Mouse (Mus musculus): ENCODE measurements around the gene Rnase2b. TPM values are rescaled to one million over a fixed set of nuclear protein-coding genes. Genes with fewer than 3 reads are reported as not detected.
A peak's percentile ranks its signal among the peaks of the same experiment; 100 is the strongest.

Rnase2b gene
- polyA plus RNA-seq, 1 experiment from 2014 or later: not detected

DNA sequence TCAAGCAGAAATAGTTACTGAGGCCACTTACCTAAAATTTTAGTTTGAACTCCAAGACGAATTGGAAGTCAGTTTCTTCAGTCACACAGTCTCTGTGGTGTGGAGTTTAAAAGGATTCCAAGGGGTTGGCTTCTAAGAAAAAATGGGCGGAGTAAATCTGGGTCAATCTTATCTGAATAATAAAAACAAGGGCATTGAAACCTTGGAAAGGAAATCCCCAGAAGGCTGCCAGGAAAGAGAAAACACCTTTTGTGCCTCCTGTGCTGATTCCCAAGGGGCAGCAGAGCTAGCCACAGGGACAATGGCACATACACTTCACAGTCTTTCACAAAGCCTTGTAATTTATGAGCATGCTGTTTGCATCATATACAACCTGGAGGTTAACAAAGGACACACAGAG lies 15.4 kb upstream of the Rnase2b start, which contains the start of gene Rnase1:
Gene Rnase1 (minus strand): TSS at position 101 of the 400 bp plus-strand sequence.
- no peak within 1 kb of the TSS for H3K9ac ChIP-seq (ENCODE audit: low read depth, low read length)
- no peak for ATAC-seq (replicated peaks; ENCODE audit: low FRiP score)

DNA sequence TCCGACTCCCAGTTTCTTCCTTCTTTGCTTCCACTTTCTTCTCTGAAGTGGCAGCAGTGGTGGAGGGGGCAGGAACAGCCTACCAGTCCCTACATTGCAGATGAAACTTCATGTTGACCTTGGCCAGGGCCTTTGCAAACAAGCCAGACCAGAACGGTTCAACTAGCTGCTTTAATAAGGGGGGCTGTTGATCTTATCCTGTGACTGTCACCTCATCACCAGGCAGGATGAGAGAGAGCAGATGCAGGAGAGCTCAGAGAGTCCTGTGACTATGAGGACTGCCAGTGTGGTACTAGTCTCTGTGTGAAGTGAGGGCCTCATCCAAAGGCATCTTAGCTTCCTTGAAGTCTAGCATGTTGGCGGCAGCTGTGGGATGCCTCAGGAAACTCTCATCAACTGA lies 14.1 kb upstream of the Rnase2b start:
- DNase-seq (ENCODE audit: low spot score) (no peak), ATAC-seq (replicated peaks; ENCODE audit: low FRiP score) (no peak)
- no peak overlapping the region for H3K4me2 ChIP-seq
- no peaks in the 10 kb centered on the region for H3K9me3 ChIP-seq (ENCODE audit: control insufficient read depth, low read length)
- H3K9ac ChIP-seq (ENCODE audit: low read depth, low read length): no peak overlapping the region
- 62% methylated on average over 3 of the region's 3 CpGs for WGBS
- H3K27ac ChIP-seq (ENCODE audit: low read depth, low read length): no peak overlapping the region
- peaks cover 41% of the 10 kb centered on the region for H3K4me1 ChIP-seq (replicated peaks; ENCODE audit: control insufficient read depth, insufficient read depth, low read length)
- no peak overlapping the region for H3K4me3 ChIP-seq (ENCODE audit: low read depth, low read length)
- H3K27me3 ChIP-seq (replicated peaks; ENCODE audit: control insufficient read depth, insufficient read depth, low read length): no peaks in the 10 kb centered on the region
- H3K36me3 ChIP-seq (ENCODE audit: control insufficient read depth, insufficient read depth, low read length): no peaks in the 10 kb centered on the region

More for the DNA sequence above, 15.4 kb upstream of the Rnase2b start, which contains the start of gene Rnase1:
- Histone ChIP-seq H3K4me2 (no peak within 1 kb of the TSS), H3K36me3 (ENCODE audit: control insufficient read depth, insufficient read depth, low read length) (no peaks in the 10 kb centered on the region), H3K27ac (ENCODE audit: low read depth, low read length) (no peak within 1 kb of the TSS), H3K9me3 (ENCODE audit: control insufficient read depth, low read length) (no peaks in the 10 kb centered on the region), H3K27me3 (replicated peaks; ENCODE audit: control insufficient read depth, insufficient read depth, low read length) (no peaks in the 10 kb centered on the region), H3K4me3 (ENCODE audit: low read depth, low read length) (no peak within 1 kb of the TSS), H3K4me1 (replicated peaks; ENCODE audit: control insufficient read depth, insufficient read depth, low read length) (peaks cover 41% of the 10 kb centered on the region)
- 61% methylated on average over 2 of the region's 2 CpGs for WGBS
- DNase-seq (ENCODE audit: low spot score): no peak

DNA sequence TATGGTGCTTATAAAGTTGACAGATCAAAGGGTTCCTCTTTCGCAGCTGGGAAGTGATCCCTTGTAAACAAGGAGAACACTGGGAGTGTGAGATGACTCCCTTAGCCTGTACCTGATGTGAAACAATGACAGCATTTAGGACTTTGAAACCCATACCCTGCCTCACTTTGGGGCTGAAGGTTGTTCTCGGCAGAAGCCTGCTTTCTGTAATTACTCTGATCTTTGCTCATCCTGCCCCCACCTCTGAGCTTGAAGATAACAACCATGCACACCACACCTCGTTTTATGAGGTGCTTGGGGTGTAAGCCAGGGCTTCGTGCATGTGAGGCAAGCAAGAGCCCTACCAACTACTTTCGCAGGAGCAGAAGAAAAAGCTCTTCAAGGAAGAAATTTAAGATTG lies 12.9 kb upstream of the Rnase2b start:
- no peak for DNase-seq (ENCODE audit: low spot score)
- Histone ChIP-seq H3K36me3 (ENCODE audit: control insufficient read depth, insufficient read depth, low read length) (no peaks in the 10 kb centered on the region), H3K27ac (ENCODE audit: low read depth, low read length) (no peak overlapping the region), H3K4me2 (no peak overlapping the region), H3K27me3 (replicated peaks; ENCODE audit: control insufficient read depth, insufficient read depth, low read length) (no peaks in the 10 kb centered on the region), H3K4me1 (replicated peaks; ENCODE audit: control insufficient read depth, insufficient read depth, low read length) (peaks cover 30% of the 10 kb centered on the region), H3K4me3 (ENCODE audit: low read depth, low read length) (no peak overlapping the region), H3K9ac (ENCODE audit: low read depth, low read length) (no peak overlapping the region), H3K9me3 (ENCODE audit: control insufficient read depth, low read length) (no peaks in the 10 kb centered on the region)
- ATAC-seq (replicated peaks; ENCODE audit: low FRiP score): peak; percentile 71
- 46% methylated on average over 5 of the region's 5 CpGs for WGBS

DNA sequence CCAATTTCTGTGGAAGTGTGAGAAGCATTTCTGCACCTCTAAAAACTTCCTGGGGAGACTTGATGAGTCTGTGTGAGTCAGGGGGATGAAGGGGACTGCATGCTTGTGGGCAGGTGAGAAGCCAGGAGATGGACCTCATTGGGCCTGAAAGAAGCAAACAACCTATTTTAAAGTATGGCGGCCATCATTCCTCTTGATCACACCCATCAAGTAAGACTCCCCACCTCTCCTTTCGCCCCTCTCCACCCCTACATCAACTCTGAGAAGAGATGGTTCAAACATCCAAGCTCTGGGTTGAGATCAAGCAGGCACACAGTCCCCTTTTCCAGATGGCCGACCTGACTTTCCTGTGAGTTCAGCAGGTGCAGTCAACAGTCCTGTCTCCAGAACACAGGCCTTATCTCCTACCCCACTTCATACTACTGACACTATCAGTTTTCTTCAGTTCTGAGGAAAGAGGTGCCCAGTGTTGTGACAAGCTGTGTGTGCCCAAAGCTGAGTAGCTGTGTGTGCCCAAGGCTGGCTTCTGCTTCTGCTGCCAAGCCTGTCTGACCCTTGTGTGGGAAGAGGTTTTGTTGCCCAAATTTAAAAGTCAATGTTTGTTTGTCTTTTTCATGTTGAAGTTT lies 11.7 kb upstream of the Rnase2b start:
- Histone ChIP-seq H3K36me3 (ENCODE audit: control insufficient read depth, insufficient read depth, low read length) (no peaks in the 10 kb centered on the region), H3K9me3 (ENCODE audit: control insufficient read depth, low read length) (no peaks in the 10 kb centered on the region), H3K27ac (ENCODE audit: low read depth, low read length) (peak overlapping the region; percentile 8; the same call in 1 of the 2 replicates), H3K4me1 (replicated peaks; ENCODE audit: control insufficient read depth, insufficient read depth, low read length) (peaks cover 25% of the 10 kb centered on the region), H3K4me3 (ENCODE audit: low read depth, low read length) (no peak overlapping the region), H3K27me3 (replicated peaks; ENCODE audit: control insufficient read depth, insufficient read depth, low read length) (no peaks in the 10 kb centered on the region), H3K9ac (ENCODE audit: low read depth, low read length) (no peak overlapping the region), H3K4me2 (peak overlapping the region; percentile 4; the same call in 1 of the 2 replicates)
- 75% methylated on average over 3 of the region's 3 CpGs for WGBS
- ATAC-seq (replicated peaks; ENCODE audit: low FRiP score) (peak; percentile 75), DNase-seq (ENCODE audit: low spot score) (no peak)

DNA sequence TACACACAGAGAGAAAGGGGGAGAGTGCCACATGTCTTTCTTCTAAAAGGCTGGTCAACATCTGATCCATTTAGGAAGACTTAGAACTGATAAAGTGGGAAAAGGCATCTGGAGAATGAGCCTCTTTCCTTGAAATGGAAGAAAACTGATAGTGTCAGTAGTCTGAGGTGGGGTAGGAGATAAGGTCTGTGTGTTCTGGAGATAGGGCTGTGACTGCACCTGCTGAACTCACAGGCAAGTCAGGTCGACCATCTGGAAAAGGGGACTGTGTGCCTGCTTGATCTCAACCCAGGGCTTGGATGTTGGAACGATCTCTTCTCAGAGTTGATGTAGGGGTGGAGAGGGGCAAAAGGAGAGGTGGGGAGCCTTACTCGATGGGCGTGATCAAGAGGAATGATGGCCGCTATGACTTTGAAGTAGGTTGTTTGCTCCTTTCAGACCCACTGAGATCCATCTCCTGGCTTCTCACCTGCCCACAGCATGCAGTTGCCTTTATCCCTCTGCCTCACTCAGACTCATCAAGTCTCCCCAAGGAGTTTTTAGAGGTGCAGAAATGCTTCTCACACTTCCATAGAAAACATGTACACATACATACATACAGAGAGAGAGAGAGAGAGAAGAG lies 9.7 kb upstream of the Rnase2b start:
- ATAC-seq (replicated peaks; ENCODE audit: low FRiP score) (peak; percentile 65), DNase-seq (ENCODE audit: low spot score) (no peak)
- WGBS: 41% methylated on average over 5 of the region's 5 CpGs
- Histone ChIP-seq H3K9ac (ENCODE audit: low read depth, low read length) (no peak overlapping the region), H3K4me1 (replicated peaks; ENCODE audit: control insufficient read depth, insufficient read depth, low read length) (peaks cover 22% of the 10 kb centered on the region), H3K4me2 (no peak overlapping the region), H3K9me3 (ENCODE audit: control insufficient read depth, low read length) (no peaks in the 10 kb centered on the region), H3K36me3 (ENCODE audit: control insufficient read depth, insufficient read depth, low read length) (no peaks in the 10 kb centered on the region), H3K4me3 (ENCODE audit: low read depth, low read length) (no peak overlapping the region), H3K27me3 (replicated peaks; ENCODE audit: control insufficient read depth, insufficient read depth, low read length) (no peaks in the 10 kb centered on the region), H3K27ac (ENCODE audit: low read depth, low read length) (no peak overlapping the region)

DNA sequence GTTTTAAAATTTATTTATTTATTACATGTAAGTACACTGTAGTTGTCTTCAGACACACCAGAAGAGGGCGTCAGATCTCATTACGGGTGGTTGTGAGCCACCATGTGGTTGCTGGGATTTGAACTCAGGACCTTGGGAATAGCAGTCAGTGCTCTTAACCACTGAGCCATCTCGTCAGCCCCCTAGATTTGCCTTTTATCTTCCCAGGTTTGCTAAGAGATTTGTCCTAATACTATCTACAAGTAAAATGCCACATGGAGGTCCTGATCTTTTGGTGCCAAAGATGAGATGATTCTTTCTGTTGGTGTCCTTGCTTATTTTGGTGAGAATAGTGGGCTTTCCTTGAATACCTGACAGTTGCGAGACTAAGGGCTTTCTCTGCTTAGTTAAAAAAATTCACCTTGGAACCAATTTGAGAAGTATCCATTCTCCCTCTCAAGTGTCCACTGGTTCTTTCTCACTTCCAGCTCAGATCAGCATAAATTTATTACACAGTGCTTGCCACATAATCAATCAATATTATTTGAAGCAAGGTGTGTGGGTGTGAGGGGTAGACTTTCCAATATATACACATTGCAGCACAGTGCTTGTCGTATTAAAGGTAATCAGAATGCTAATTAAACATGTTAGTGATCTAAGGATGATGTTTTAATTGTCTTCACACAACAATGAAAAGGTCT lies 5.9 kb upstream of the Rnase2b start:
- no peak for DNase-seq (ENCODE audit: low spot score)
- Histone ChIP-seq H3K9ac (ENCODE audit: low read depth, low read length) (no peak overlapping the region), H3K4me2 (no peak overlapping the region), H3K9me3 (ENCODE audit: control insufficient read depth, low read length) (no peaks in the 10 kb centered on the region), H3K4me1 (replicated peaks; ENCODE audit: control insufficient read depth, insufficient read depth, low read length) (peaks cover 6% of the 10 kb centered on the region; the same call in 1 of the 2 replicates), H3K4me3 (ENCODE audit: low read depth, low read length) (no peak overlapping the region), H3K27me3 (replicated peaks; ENCODE audit: control insufficient read depth, insufficient read depth, low read length) (no peaks in the 10 kb centered on the region), H3K27ac (ENCODE audit: low read depth, low read length) (no peak overlapping the region), H3K36me3 (ENCODE audit: control insufficient read depth, insufficient read depth, low read length) (no peaks in the 10 kb centered on the region)
- 79% methylated on average over 5 of the region's 5 CpGs for WGBS
- no peak for ATAC-seq (replicated peaks; ENCODE audit: low FRiP score)

DNA sequence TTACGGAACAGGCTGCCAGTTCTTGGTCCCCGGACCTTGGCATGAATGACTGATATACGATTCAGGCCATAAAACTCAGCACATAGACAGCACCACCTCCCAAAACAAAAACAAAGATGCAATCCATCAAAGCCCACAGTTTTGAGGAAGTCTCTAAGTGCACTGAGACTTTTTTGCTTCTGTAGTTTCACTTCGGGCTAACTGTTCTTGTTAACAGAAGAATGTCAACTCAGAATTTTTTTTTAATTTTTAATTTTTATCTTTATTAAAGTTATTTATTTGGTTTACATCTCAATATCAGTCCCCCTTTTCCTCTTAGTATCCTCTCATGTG lies 5.4 kb upstream of the Rnase2b start:
- Histone ChIP-seq H3K27me3 (replicated peaks; ENCODE audit: control insufficient read depth, insufficient read depth, low read length) (no peaks in the 10 kb centered on the region), H3K9me3 (ENCODE audit: control insufficient read depth, low read length) (no peaks in the 10 kb centered on the region), H3K4me1 (replicated peaks; ENCODE audit: control insufficient read depth, insufficient read depth, low read length) (peaks cover 6% of the 10 kb centered on the region; the same call in 1 of the 2 replicates), H3K9ac (ENCODE audit: low read depth, low read length) (no peak overlapping the region), H3K4me2 (no peak overlapping the region), H3K4me3 (ENCODE audit: low read depth, low read length) (no peak overlapping the region), H3K36me3 (ENCODE audit: control insufficient read depth, insufficient read depth, low read length) (no peaks in the 10 kb centered on the region), H3K27ac (ENCODE audit: low read depth, low read length) (no peak overlapping the region)
- DNase-seq (ENCODE audit: low spot score) (no peak), ATAC-seq (replicated peaks; ENCODE audit: low FRiP score) (no peak)
- WGBS: 65% methylated on average over 4 of the region's 4 CpGs

DNA sequence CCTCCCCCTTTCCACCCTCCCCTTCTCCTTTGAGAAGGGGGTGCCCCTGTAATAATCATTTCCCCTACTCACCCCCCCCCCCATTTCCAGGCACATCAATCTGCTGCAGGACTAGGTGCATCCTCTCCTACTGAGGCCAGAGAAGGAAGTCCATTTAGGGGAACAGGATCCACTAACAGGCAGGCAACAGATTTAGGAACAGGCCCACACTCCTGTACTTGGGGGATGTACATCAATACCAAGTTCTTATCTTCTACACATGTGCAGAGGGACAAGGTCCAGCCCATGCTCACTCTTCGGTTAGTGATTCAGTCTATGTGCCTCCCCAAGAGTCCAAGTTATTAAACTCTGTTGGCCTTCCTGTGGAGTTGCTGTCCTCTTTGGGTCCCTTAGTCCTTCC lies 5.0 kb upstream of the Rnase2b start:
- H3K27me3 ChIP-seq (replicated peaks; ENCODE audit: control insufficient read depth, insufficient read depth, low read length): no peaks in the 10 kb centered on the region
- no peak for ATAC-seq (replicated peaks; ENCODE audit: low FRiP score)
- no peak overlapping the region for H3K4me2 ChIP-seq
- no peak overlapping the region for H3K4me3 ChIP-seq (ENCODE audit: low read depth, low read length)
- no peak overlapping the region for H3K27ac ChIP-seq (ENCODE audit: low read depth, low read length)
- H3K36me3 ChIP-seq (ENCODE audit: control insufficient read depth, insufficient read depth, low read length): no peaks in the 10 kb centered on the region
- no peak for DNase-seq (ENCODE audit: low spot score)
- no peaks in the 10 kb centered on the region for H3K9me3 ChIP-seq (ENCODE audit: control insufficient read depth, low read length)
- WGBS: 79% methylated on average over 1 of the region's 1 CpGs
- peaks cover 5% of the 10 kb centered on the region; the same call in 1 of the 2 replicates for H3K4me1 ChIP-seq (replicated peaks; ENCODE audit: control insufficient read depth, insufficient read depth, low read length)
- no peak overlapping the region for H3K9ac ChIP-seq (ENCODE audit: low read depth, low read length)
